Mouse (Mus musculus) myocyte (in vitro differentiated cells): ENCODE measurements around the gene Kif3b. TPM values are rescaled to one million over a fixed set of nuclear protein-coding genes. Genes with fewer than 3 reads are reported as not detected.
A peak's percentile ranks its signal among the peaks of the same experiment; 100 is the strongest.
"Not testable (repeated sequence)": the region's sequence is repeated elsewhere in the genome, so short reads cannot be mapped to it uniquely, and the experiment has no call there.

Source experiments
- H3K27me3 ChIP-seq: one replicate; pipeline ENCODE4 v1.6.1; 2011; ENCODE audit not compliant: control insufficient read depth, insufficient read depth, insufficient read length
- H3K36me3 ChIP-seq: one replicate; pipeline ENCODE4 v1.6.1; 2011; ENCODE audit not compliant: control insufficient read depth, insufficient read depth
- H3K4me2 ChIP-seq: one replicate; pipeline ENCODE4 v1.6.1; 2011; ENCODE audit warnings: low read depth, control low read depth
- H3K4me3 ChIP-seq: one replicate; pipeline ENCODE4 v1.5.1; 2011; ENCODE audit warnings: mild to moderate bottlenecking, control low read depth, moderate library complexity
- H3K79me2 ChIP-seq: one replicate; pipeline ENCODE4 v1.6.1; 2011; ENCODE audit not compliant: control insufficient read depth, insufficient read depth
- H3ac ChIP-seq: one replicate; pipeline ENCODE4 v1.6.1; 2011; ENCODE audit not compliant: control insufficient read depth, insufficient read length
- CEBPB ChIP-seq: IDR thresholded peaks from 2 replicates; pipeline ENCODE4 v1.6.1; 2011; ENCODE audit warnings: mild to moderate bottlenecking, moderate library complexity; ENCODE audit not compliant: poor library complexity, insufficient read depth, severe bottlenecking
- E2F4 ChIP-seq: IDR thresholded peaks from one replicate; pipeline ENCODE4 v1.6.1; 2011; ENCODE audit warnings: mild to moderate bottlenecking, control low read depth, moderate library complexity; ENCODE audit not compliant: insufficient read depth
- MAX ChIP-seq: IDR thresholded peaks from one replicate; pipeline ENCODE4 v1.6.1; 2011; ENCODE audit warnings: low read depth, mild to moderate bottlenecking, control low read depth
- MYOD1 ChIP-seq, 3 experiments: IDR thresholded peaks; one replicate each; pipeline ENCODE4 v1.6.1; 2011; ENCODE audit warnings: control low read depth in 2 of 3, low read depth in 2 of 3, mild to moderate bottlenecking in 2 of 3, moderate library complexity in 1 of 3; ENCODE audit not compliant: insufficient read length in 2 of 3, control insufficient read depth in 1 of 3
- MYOG ChIP-seq, 3 experiments: IDR thresholded peaks; one replicate each; pipeline ENCODE4 v1.6.1; 2011; ENCODE audit warnings: control low read depth in 2 of 3, low read depth in 2 of 3, mild to moderate bottlenecking in 2 of 3; ENCODE audit not compliant: insufficient read length in 2 of 3, control insufficient read depth in 1 of 3, insufficient read depth in 1 of 3
- POLR2A ChIP-seq: IDR thresholded peaks from one replicate; pipeline ENCODE4 v1.6.1; 2011; ENCODE audit warnings: low read depth, mild to moderate bottlenecking, control low read depth, moderate library complexity; ENCODE audit not compliant: insufficient read length
- POLR2AphosphoS2 ChIP-seq: IDR thresholded peaks from one replicate; pipeline ENCODE4 v1.6.1; 2011; ENCODE audit warnings: low read depth, control low read depth; ENCODE audit not compliant: insufficient read length
- REST ChIP-seq: IDR thresholded peaks from one replicate; pipeline ENCODE4 v1.6.1; 2011; ENCODE audit warnings: mild to moderate bottlenecking, control low read depth, moderate library complexity; ENCODE audit not compliant: insufficient read depth, insufficient read length
- SRF ChIP-seq: IDR thresholded peaks from one replicate; pipeline ENCODE4 v1.6.1; 2011; ENCODE audit warnings: low read depth; ENCODE audit not compliant: control insufficient read depth, insufficient read length
- TCF12 ChIP-seq: IDR thresholded peaks from one replicate; pipeline ENCODE4 v1.6.1; 2011; ENCODE audit warnings: mild to moderate bottlenecking, control low read depth; ENCODE audit not compliant: poor library complexity, insufficient read depth, severe bottlenecking
- TCF3 ChIP-seq: IDR thresholded peaks from one replicate; pipeline ENCODE4 v1.6.1; 2011; ENCODE audit warnings: low read depth, control low read depth; ENCODE audit not compliant: insufficient read length
- USF1 ChIP-seq: IDR thresholded peaks from one replicate; pipeline ENCODE4 v1.6.1; 2011; ENCODE audit warnings: low read depth, mild to moderate bottlenecking, control low read depth, moderate library complexity
- polyA plus RNA-seq: library from polyadenylated mRNA; unstranded; fragments of >200 nt; fragmentation: generic; extraction: Trizol; gene quantifications from one replicate; pipeline ENCODE4 v1.2.1, GENCODE M21; 2012; ENCODE audit warnings: missing spikeins

Kif3b gene
- polyA plus RNA-seq, 1 experiment: 10.8 TPM

DNA sequence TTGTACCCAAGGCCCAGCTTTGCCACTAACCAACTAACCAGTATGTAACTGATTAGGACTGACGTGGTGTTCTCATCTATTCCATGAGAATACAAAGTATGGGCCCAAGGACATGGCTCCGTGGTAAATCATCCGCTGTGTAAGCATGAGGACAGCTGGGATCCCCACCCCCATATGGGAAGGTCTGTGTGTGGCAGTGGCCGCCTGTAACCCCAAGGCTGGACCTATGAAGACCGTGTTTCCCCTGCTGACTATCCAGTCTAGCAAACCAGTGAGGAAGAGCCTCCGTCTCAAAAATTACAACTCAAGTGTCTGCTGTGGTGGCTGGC is 16.3 kb upstream of the Kif3b start:
- no peak overlapping the region for H3K4me3 ChIP-seq
- no peak overlapping the region for H3K4me2 ChIP-seq
- H3ac ChIP-seq: no peak overlapping the region
- TF ChIP-seq MYOG (IDR thresholded peaks at IDR 0.05; ENCODE audit: control insufficient read depth in 1 of 3, insufficient read depth in 1 of 3, insufficient read length in 2 of 3, low read depth in 2 of 3) (peak in 1 of 3 experiments; percentile 8), MYOD1 (IDR thresholded peaks at IDR 0.05; ENCODE audit: control insufficient read depth in 1 of 3, insufficient read length in 2 of 3, low read depth in 2 of 3) (peak in 2 of 3 experiments; percentile 6 to 66), MAX (no peak), POLR2A (no peak)
- H3K27me3 ChIP-seq: no peaks in the 10 kb centered on the region
- H3K36me3 ChIP-seq: no peaks in the 10 kb centered on the region
- H3K79me2 ChIP-seq: no peaks in the 10 kb centered on the region

DNA sequence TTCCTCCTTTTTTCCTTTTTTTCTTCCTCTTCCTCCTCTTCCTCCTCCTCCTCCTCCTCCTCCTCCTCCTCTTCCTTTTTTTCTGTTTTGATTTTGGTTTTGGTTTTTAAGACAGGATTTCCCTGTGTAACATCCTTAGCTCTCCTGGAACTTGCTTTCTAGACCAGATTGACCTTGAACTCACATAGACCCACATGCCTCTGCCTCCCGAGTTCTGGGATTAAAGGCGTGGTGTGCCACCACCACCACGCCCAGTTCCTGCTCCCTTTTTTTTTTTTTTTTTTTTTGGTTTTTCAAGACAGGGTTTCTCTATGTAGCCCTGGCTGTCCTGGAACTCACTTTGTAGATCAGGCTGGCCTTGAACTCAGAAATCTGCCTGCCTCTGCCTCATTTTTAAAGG is 15.6 kb upstream of the Kif3b start:
- not testable (repeated sequence) for H3K4me3 ChIP-seq, H3K36me3 ChIP-seq, H3ac ChIP-seq, H3K27me3 ChIP-seq, H3K79me2 ChIP-seq, H3K4me2 ChIP-seq

DNA sequence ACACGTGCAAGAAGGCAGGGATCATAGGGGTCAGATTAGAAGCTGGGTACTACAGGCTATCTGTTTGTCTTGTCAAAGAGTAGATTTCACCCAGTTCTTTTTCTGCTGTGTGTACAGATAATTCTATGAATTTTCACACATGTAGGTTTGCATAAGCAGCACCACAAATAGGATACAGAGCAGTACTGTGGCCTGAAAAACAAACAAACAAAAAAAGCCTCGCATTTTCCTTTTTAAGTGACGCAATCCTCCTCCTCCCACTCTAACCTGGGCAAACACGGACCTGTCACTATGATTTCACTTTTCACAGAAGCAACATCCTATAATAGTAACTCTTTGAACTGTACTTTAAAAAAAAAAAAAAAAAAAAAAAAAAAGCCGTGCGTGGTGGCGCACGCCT is 14.8 kb upstream of the Kif3b start:
- TF ChIP-seq REST (no peak), CEBPB (no peak), POLR2AphosphoS2 (no peak), E2F4 (no peak), TCF12 (no peak), TCF3 (no peak), MAX (no peak), POLR2A (no peak), SRF (no peak), MYOG (IDR thresholded peaks at IDR 0.05; ENCODE audit: control insufficient read depth in 1 of 3, insufficient read depth in 1 of 3, insufficient read length in 2 of 3, low read depth in 2 of 3) (no peak), MYOD1 (IDR thresholded peaks at IDR 0.05; ENCODE audit: control insufficient read depth in 1 of 3, insufficient read length in 2 of 3, low read depth in 2 of 3) (no peak), USF1 (no peak)
- Histone ChIP-seq H3K4me3 (no peak overlapping the region), H3K4me2 (no peak overlapping the region)

DNA sequence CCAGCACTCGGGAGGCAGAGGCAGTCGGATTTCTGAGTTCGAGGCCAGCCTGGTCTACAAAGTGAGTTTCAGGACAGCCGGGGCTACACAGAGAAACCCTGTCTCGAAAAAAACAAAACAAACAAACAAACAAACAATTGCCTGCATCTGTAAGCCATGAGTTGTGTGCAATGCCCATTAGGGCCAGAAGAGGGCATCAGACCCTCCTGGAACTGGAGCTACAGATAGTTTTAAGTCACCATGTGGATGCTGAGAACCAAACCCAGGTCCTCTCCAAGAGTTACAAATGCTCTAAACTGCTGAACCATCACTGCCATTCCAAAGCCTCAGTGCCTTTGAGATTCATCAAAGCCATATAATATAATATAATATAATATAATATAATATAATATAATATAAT is 14.4 kb upstream of the Kif3b start:
- H3K4me2 ChIP-seq, H3K79me2 ChIP-seq, H3K27me3 ChIP-seq, H3K4me3 ChIP-seq, H3K36me3 ChIP-seq, H3ac ChIP-seq: not testable (repeated sequence)

More for the DNA sequence above, 14.8 kb upstream of the Kif3b start:
- no peaks in the 10 kb centered on the region for H3K36me3 ChIP-seq
- no peaks in the 10 kb centered on the region for H3K27me3 ChIP-seq
- H3ac ChIP-seq: no peak overlapping the region
- H3K79me2 ChIP-seq: no peaks in the 10 kb centered on the region

GRCm38 (mm10) chr2:153278357-153278756 is 12.9 kb upstream of the Kif3b start:
- Histone ChIP-seq H3ac (no peak overlapping the region), H3K36me3 (no peaks in the 10 kb centered on the region), H3K4me3 (no peak overlapping the region), H3K79me2 (no peaks in the 10 kb centered on the region), H3K4me2 (no peak overlapping the region), H3K27me3 (no peaks in the 10 kb centered on the region)
- TF ChIP-seq REST (no peak), TCF12 (no peak), POLR2A (no peak), MYOG (IDR thresholded peaks at IDR 0.05; ENCODE audit: control insufficient read depth in 1 of 3, insufficient read depth in 1 of 3, insufficient read length in 2 of 3, low read depth in 2 of 3) (no peak), SRF (no peak), TCF3 (no peak), E2F4 (no peak), CEBPB (no peak), USF1 (no peak), POLR2AphosphoS2 (no peak), MYOD1 (IDR thresholded peaks at IDR 0.05; ENCODE audit: control insufficient read depth in 1 of 3, insufficient read length in 2 of 3, low read depth in 2 of 3) (no peak), MAX (no peak)

DNA sequence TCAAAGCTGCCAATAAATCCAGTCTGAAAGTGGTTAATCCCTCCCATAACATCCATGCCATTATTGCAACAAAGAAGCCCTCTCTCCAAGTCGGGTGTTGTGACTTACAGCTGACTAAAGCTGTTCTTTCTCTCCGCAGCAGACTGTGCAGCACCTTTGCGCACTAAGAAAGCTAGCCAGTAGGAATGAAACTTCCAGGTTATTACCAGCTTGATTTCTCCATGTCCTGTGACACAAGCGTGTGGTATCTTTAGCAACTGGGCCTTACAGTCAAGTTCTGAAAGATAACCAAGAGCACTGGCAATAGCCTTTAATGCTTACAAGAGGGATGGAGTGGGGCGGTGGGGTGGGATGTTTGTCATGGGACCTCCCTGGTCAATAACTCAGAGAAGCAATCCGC is 7.3 kb upstream of the Kif3b start:
- TF ChIP-seq MAX (no peak), MYOG (IDR thresholded peaks at IDR 0.05; ENCODE audit: control insufficient read depth in 1 of 3, insufficient read depth in 1 of 3, insufficient read length in 2 of 3, low read depth in 2 of 3) (no peak), TCF3 (no peak), USF1 (no peak), REST (no peak), E2F4 (no peak), MYOD1 (IDR thresholded peaks at IDR 0.05; ENCODE audit: control insufficient read depth in 1 of 3, insufficient read length in 2 of 3, low read depth in 2 of 3) (no peak), SRF (no peak), POLR2AphosphoS2 (no peak), TCF12 (no peak), CEBPB (no peak), POLR2A (no peak)
- no peak overlapping the region for H3K4me2 ChIP-seq
- H3ac ChIP-seq: no peak overlapping the region
- H3K27me3 ChIP-seq: no peaks in the 10 kb centered on the region
- no peaks in the 10 kb centered on the region for H3K36me3 ChIP-seq
- no peaks in the 10 kb centered on the region for H3K79me2 ChIP-seq
- no peak overlapping the region for H3K4me3 ChIP-seq
